Mouse (Mus musculus) splenic B cell, adult 2 months (primary cell): ENCODE measurements around the gene Gpr180.

Experiments
- DNase-seq: peaks from one replicate; pipeline ENCODE4 v3.0.0-alpha.2; 2011; ENCODE audit warnings: low read depth, low spot score
- H3K27me3 ChIP-seq: 2 replicates; pipeline ENCODE4 v1.6.1; 2012; ENCODE audit warnings: mild to moderate bottlenecking, low read length, moderate library complexity, mixed read lengths; ENCODE audit not compliant: control insufficient read depth, poor library complexity, insufficient read depth, severe bottlenecking
- H3K36me3 ChIP-seq: 2 replicates; pipeline ENCODE4 v1.6.1; 2012; ENCODE audit warnings: mild to moderate bottlenecking, low read length, moderate library complexity, mixed read lengths; ENCODE audit not compliant: control insufficient read depth, poor library complexity, insufficient read depth, severe bottlenecking

Gpr180 gene

GRCm38 (mm10) chr14:118175071-118175693, 38.2 kb downstream of the Gpr180 start:
- Histone ChIP-seq H3K36me3 (no peaks in the 10 kb centered on the region), H3K27me3 (no peaks in the 10 kb centered on the region; the same call in 1 of the 2 replicates)
- no peak for DNase-seq

- no peaks in the 10 kb centered on the region; the same call in 1 of the 2 replicates for H3K27me3 ChIP-seq
- H3K36me3 ChIP-seq: no peaks in the 10 kb centered on the region
- DNase-seq: no peak
Observed at GRCm38 (mm10) chr14:118175694-118176085, 38.7 kb downstream of the Gpr180 start.

DNA sequence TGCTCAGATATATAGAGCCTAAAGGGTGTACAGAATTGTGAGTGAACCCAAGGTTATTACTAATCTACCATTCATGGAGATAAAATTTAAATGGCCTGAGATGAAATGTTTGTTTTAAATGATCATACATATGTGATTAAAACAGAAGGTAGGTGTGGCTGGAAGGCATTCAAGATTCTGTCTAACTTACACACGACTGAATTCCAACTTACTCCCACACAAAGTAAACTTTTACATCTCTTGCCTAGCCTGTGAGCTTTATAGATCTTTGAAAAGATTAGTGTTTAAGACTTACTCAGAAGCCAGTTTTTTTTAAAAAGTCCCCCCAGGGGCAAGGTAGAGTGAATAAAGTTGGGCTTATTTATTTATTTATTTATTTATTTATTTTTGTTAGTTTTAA, 42.3 kb downstream of the Gpr180 start:
- Histone ChIP-seq H3K27me3 (0 out of 2 replicates have a peak, but pooled peaks cover 1% of the 10 kb centered on the region), H3K36me3 (no peaks in the 10 kb centered on the region)
- no peak for DNase-seq

DNA sequence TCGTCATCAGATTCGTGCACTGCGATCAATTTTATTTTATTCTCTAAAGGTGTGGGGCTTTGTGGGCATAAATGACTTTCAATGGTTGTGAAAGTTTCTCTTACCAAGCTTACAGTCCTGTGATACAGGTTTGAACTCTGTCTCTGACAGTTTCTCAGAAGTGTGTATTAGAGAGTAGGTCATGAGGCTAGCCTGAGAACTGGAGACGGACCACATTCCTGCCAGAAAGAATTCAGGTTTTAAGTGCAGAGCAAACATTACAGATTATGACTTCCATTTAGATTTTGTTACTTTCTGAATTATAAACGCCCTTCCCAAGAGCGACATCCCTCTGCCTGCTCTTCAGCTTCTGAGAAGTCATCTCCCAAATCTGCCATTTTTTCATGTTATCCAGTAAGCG, 42.7 kb downstream of the Gpr180 start:
- DNase-seq: no peak
- Histone ChIP-seq H3K27me3 (0 out of 2 replicates have a peak, but pooled peaks cover 1% of the 10 kb centered on the region), H3K36me3 (no peaks in the 10 kb centered on the region)

GRCm38 (mm10) chr14:118180117-118180557, 43.2 kb downstream of the Gpr180 start:
- Histone ChIP-seq H3K27me3 (0 out of 2 replicates have a peak, but pooled peaks cover 1% of the 10 kb centered on the region), H3K36me3 (no peaks in the 10 kb centered on the region)
- peak; percentile 37 for DNase-seq

DNA sequence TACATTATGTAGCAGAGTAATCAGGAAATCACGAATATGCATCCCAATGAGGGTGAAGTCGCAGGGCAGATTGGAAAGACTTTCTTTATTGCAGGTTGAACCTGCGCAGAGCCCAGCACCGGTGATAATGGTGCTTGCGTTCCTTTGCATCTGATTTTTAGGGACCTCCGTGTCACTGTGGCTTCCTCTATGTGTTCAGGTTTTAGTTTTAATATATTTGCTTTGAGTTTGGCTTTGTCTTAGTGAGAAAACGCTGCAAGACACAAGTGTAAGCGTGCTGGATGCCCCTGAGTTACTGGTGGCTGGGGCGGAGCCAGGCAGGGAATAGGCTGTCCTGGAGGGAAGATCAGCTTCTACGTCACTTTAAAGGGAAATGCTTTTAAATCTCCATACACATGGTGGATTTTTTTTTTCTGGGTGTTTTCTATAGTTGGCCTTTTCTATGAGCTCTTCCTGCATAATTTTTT, 43.8 kb downstream of the Gpr180 start:
- H3K36me3 ChIP-seq: no peaks in the 10 kb centered on the region
- no peak for DNase-seq

DNA sequence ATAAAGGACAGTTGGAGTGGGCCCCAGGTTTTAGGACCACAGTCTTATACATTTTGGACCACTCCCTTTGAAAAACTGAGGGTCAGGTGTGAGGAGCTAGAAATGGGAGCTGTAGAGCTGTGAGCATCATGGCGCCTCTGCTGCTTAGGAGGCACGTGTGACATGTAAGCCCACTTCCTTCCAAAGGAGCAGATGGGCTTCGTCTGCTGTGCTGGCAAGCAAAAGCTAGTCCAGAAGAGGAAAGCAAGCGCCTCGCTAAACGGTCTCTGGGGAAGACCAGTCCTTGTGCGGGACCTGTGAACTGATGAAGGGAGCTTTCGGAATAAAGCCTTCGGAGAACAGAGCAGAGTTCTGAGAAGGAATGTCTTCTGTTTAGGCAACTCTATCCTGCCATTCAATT, 54.5 kb downstream of the Gpr180 start:
- no peak for DNase-seq
- H3K36me3 ChIP-seq: no peaks in the 10 kb centered on the region
- H3K27me3 ChIP-seq: no peaks in the 10 kb centered on the region; the same call in 1 of the 2 replicates

More for the DNA sequence above, 43.8 kb downstream of the Gpr180 start:
- 0 out of 2 replicates have a peak, but pooled peaks cover 1% of the 10 kb centered on the region for H3K27me3 ChIP-seq

- no peaks in the 10 kb centered on the region; the same call in 1 of the 2 replicates for H3K27me3 ChIP-seq
Observed at GRCm38 (mm10) chr14:118193001-118193628, 56.2 kb downstream of the Gpr180 start.

GRCm38 (mm10) chr14:118193663-118194062, 56.7 kb downstream of the Gpr180 start:
- DNase-seq: no peak
- H3K27me3 ChIP-seq: no peaks in the 10 kb centered on the region; the same call in 1 of the 2 replicates
- H3K36me3 ChIP-seq: no peaks in the 10 kb centered on the region

More at GRCm38 (mm10) chr14:118193001-118193628, 56.2 kb downstream of the Gpr180 start:
- DNase-seq: no peak
- no peaks in the 10 kb centered on the region for H3K36me3 ChIP-seq

GRCm38 (mm10) chr14:118194219-118194914, 57.4 kb downstream of the Gpr180 start:
- DNase-seq: no peak
- Histone ChIP-seq H3K27me3 (no peaks in the 10 kb centered on the region; the same call in 1 of the 2 replicates), H3K36me3 (no peaks in the 10 kb centered on the region)

DNA sequence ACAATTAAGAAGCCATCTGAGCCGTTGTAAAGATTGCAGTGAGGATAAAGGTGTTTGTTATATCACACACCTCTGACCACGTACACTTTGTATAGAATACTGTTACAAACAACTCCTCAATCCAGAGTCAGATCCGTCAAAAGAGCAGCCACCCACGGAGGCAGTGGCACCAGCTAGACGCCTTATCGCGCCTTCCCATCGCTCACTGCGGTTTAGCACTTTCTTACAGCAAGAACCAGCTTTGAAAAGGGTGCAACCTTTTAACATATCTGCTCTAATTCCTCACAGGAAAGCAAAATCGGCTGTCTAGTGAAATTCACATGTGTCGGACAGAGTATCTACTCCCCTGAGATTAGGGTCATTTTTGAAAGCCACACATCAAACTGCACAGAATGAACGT, 60.1 kb downstream of the Gpr180 start:
- DNase-seq: no peak
- no peaks in the 10 kb centered on the region; the same call in 1 of the 2 replicates for H3K27me3 ChIP-seq
- H3K36me3 ChIP-seq: no peaks in the 10 kb centered on the region

DNA sequence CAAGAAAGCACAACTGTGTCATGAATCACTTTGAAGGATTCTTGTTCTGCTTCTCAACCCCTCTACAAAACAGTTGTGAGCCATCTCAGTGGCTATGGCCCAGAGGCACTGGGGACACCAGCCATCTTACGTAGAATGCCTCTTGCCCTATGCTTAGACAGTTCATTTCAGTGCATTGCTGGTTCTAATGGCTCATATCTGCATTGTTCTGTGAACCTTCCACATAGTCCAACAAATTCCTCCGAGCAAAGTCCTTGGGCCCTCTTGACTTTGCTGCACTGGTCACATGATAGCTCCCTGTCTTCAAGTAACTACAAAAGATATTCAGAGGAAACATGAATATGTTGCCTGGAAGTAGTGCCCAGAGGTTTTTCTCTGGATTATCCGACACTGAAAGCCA, 63.8 kb downstream of the Gpr180 start:
- DNase-seq: no peak
- no peaks in the 10 kb centered on the region for H3K27me3 ChIP-seq
- no peaks in the 10 kb centered on the region for H3K36me3 ChIP-seq

GRCm38 (mm10) chr14:118202006-118202405, 65.0 kb downstream of the Gpr180 start:
- Histone ChIP-seq H3K27me3 (no peaks in the 10 kb centered on the region), H3K36me3 (no peaks in the 10 kb centered on the region)
- no peak for DNase-seq

- peak; percentile 31 for DNase-seq
- no peaks in the 10 kb centered on the region for H3K36me3 ChIP-seq
- no peaks in the 10 kb centered on the region for H3K27me3 ChIP-seq
Observed at GRCm38 (mm10) chr14:118203031-118203430, 66.1 kb downstream of the Gpr180 start.

DNA sequence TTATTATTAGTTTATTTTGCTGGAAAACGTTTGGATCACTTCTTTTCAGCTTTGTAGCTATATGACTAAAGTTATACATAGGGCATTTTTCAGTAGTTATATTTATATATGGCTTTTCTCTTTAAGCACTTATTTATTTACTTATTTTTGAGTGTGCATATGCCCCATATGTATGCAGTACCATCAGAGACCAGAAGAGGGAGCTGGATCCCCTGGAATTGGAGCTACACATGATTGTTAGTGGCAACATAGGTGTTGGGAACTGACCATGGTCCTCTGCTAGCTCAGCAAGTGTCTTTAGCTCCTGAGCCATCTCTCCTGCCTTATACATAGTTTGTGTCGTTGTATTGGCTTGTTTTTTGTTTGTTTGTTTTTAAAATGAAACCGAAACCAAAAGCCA, 70.4 kb downstream of the Gpr180 start:
- no peaks in the 10 kb centered on the region for H3K36me3 ChIP-seq
- no peaks in the 10 kb centered on the region for H3K27me3 ChIP-seq
- no peak for DNase-seq
